Mouse (Mus musculus): ENCODE data around the gene Ankrd33b.

- TF ChIP-seq GATA1 (IDR thresholded peaks at IDR 0.05; ENCODE audit: borderline replicate concordance, low read length): no peak
- TF ChIP-seq FLI1 (IDR thresholded peaks at IDR 0.05; ENCODE audit: low read length): no peak
Measured at GRCm38 (mm10) chr15:31381936-31382468, 14.5 kb upstream of the Ankrd33b start.
